Mouse (Mus musculus): ENCODE measurements around the gene Paox. TPM values are rescaled to one million over a fixed set of nuclear protein-coding genes. Genes with fewer than 3 reads are reported as not detected.

Paox gene
- total RNA-seq, 2 experiments from 2014 or later: 5.3 to 5.6 TPM

GRCm38 (mm10) chr7:140154218-140154927 lies 38.8 kb downstream of the Paox start, which contains the start of gene Sprn:
Gene Sprn (minus strand): TSS chr7:140154877.
- intact Hi-C loops (cut with DNase I): loop anchor here (5.0 kb wide), 1 partner anchor 673 kb away; no protein-coding TSS in a partner anchor
- peak; percentile 82 to 90 for DNase-seq (ENCODE audit: low spot score in 2 of 2)

- intact Hi-C loops (cut with DNase I): no loop called here
These were observed 44.8 kb downstream of the Paox start for GRCm38 (mm10) chr7:140160363-140160762.

GRCm38 (mm10) chr7:140164664-140165063 lies 49.1 kb downstream of the Paox start, which contains the start of gene Olfr522:
Gene Olfr522 (minus strand): TSS chr7:140164764.
- intact Hi-C loops (cut with DNase I): no loop called here
- DNase-seq (ENCODE audit: low spot score in 2 of 2): no peak

More at GRCm38 (mm10) chr7:140160363-140160762, 44.8 kb downstream of the Paox start:
- DNase-seq (ENCODE audit: low spot score in 2 of 2): no peak

DNA sequence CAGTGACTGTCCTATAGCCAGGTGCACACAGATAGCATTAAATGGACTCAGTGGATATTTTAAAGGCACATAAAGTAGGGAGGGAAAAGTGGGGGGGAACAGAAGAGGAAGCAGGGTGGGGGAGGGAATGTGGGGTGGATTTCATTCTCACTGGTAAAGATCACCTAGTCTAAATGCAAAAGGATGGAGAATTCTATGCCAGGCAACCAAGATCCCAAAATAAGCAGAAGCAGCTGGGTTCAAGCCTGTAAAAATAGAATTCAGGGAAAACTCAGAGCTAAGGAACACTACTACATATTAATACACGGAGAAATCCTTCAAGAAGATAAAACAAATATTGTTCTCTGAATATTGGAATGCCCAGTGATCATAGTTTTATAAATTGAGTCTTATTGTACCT lies 52.4 kb downstream of the Paox start:
- peak in 1 of 2 experiments; percentile 57 for DNase-seq (ENCODE audit: low spot score in 2 of 2)

DNA sequence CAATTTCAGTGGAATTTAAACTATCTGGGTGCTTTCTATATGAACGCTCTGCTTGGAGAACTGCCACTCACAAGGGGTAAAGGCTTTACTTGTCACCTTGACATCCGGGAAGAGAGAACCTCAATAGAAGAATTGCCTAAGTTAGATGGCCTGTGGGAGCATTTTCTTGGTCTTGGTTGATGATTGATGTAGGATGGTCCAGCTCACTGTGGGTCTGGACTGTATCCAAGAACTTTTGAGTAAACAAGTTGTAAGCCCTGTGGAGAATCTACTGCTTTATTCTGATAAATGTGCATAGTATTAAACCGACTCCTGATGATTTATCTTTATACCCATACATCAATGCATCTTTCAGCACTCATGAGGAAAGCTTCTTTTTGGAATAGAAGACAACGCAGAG lies 53.8 kb downstream of the Paox start:
- no peak for DNase-seq (ENCODE audit: low spot score in 2 of 2)
- intact Hi-C loops (cut with DNase I): no loop called here

More for the DNA sequence above, 52.4 kb downstream of the Paox start:
- intact Hi-C loops (cut with DNase I): no loop called here

DNA sequence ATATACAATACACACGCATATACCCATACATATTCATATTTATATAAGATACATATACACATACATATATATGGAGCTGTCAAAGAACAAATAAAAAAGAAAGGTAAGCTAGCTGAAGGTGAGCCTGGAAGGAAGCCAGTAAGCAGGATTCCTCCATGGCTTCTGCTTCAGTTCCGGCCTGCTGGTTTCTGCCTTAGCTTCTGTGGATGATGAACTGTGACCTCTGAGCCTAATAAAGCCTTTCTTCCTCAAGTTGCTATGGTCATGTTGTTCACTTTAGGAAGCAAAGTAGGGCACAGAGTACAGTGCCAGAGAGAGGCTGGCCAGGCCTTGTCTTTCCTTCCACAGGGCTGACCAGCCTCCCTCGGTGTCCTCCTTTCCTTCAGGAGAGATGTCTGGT lies 55.3 kb downstream of the Paox start:
- intact Hi-C loops (cut with DNase I): no loop called here
- no peak for DNase-seq (ENCODE audit: low spot score in 2 of 2)

DNA sequence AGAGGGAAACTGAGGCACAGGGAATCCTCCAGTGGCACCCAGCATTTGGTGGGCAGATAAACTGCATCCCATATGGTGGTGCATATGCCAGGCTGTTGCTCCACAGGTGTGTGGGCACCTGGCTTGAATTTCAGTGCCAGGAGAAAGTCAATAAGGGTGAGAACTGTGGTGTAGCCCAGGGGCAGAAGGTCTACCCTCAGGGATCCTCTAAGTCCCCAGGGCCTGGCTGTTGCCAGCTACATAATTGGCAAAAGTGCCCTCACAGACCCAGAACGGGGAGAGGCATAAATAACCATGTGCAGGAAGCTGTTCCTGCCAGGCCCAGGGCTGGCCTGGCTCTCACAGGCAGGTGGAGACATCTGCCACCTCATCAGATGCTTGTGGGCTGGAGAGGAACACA lies 57.3 kb downstream of the Paox start, which contains the start of gene Olfr523:
TSS of gene Olfr523 (plus strand) at position 282 of the 400 bp plus-strand sequence.
- intact Hi-C loops (cut with DNase I): no loop called here
- no peak for DNase-seq (ENCODE audit: low spot score in 2 of 2)

GRCm38 (mm10) chr7:140179176-140179575 lies 63.6 kb downstream of the Paox start:
- intact Hi-C loops (cut with DNase I): no loop called here

DNA sequence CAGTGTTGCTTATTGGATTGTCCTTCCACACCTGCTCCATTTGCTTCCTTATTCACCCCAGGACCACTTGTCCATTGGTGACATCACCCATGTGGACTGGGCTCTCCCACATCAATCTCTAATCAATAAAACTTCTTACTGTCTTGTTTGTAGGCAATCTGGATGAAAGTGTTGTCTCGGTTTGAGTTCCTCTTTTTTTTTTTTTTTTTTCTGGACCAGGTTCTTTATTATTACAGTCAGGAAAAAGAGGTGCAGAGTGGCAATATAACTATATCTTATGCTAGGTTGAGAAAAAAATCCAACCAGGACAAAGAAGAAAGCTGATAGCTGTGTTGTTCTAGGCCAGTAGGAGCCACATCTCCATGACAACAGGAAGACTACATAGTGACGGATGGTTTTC lies 65.1 kb downstream of the Paox start:
- intact Hi-C loops (cut with DNase I): no loop called here
- DNase-seq (ENCODE audit: low spot score in 2 of 2): no peak

More at GRCm38 (mm10) chr7:140179176-140179575, 63.6 kb downstream of the Paox start:
- no peak for DNase-seq (ENCODE audit: low spot score in 2 of 2)

DNA sequence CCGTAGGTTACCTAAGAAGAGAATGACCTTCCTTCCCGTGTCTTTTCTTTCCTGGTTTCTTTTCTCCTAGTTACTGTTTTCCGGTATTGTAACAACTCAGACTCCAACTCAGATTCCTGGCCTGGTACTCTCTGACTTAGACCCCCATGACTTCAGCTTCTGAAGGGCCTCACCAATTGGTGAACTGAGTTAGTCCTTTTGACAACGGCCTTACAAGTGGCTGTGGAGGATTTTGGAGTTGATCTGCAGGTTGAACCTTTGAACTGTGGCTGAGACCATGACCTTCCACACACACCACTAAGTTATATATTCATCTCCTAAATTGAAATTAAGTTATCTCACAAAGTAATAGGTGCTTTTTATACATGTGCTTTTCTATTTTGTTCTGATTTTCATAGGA lies 68.6 kb downstream of the Paox start:
- DNase-seq (ENCODE audit: low spot score in 2 of 2): no peak
- intact Hi-C loops (cut with DNase I): no loop called here

Other genes starting within 250 kb of the Paox start
- gene Kndc1, start 221.1 kb upstream of the Paox start, total RNA-seq (2021): 10 to 100 TPM; 41.1 to 52.5 TPM
- gene Utf1, start 172.0 kb upstream of the Paox start, total RNA-seq (2021): not detected
- under 1 TPM; 0.79 to 0.89 TPM for gene 6430531B16Rik, start 137.0 kb upstream of the Paox start, total RNA-seq (2021)
- gene Adam8, start 123.2 kb upstream of the Paox start, total RNA-seq (2021): 1 to 10 TPM; 1.3 to 2.0 TPM
- gene Zfp511, start 79.4 kb upstream of the Paox start, total RNA-seq (2021): 10 to 100 TPM; 18.8 to 25.9 TPM
- gene Tubgcp2, start 79.1 kb upstream of the Paox start, total RNA-seq (2021): 10 to 100 TPM; 38.2 to 38.4 TPM
- under 1 TPM; 0.29 to 0.30 TPM for gene Msx3, start 66.7 kb upstream of the Paox start, total RNA-seq (2021)
- 100 to 1,000 TPM; 181 to 224 TPM for gene Caly, start 33.3 kb upstream of the Paox start, total RNA-seq (2021)
- not detected for gene Prap1, start 22.4 kb upstream of the Paox start, total RNA-seq (2021)
- 10 to 100 TPM; 36.4 to 40.8 TPM for gene Fuom, start 13.4 kb upstream of the Paox start, total RNA-seq (2021)
- 10 to 100 TPM; 49.1 to 55.7 TPM for gene Echs1, start 677 bp downstream of the Paox start, total RNA-seq (2021)
- 10 to 100 TPM; 19.5 to 21.8 TPM for gene Mtg1, start 21.8 kb downstream of the Paox start, total RNA-seq (2021)
- gene Sprn, start 39.1 kb downstream of the Paox start, total RNA-seq (2021): 100 to 1,000 TPM; 213 to 214 TPM
- not detected for gene Olfr522, start 49.0 kb downstream of the Paox start, total RNA-seq (2021)
- under 1 TPM in 1 of 2 experiments, not detected in 1; 0.11 TPM for gene Olfr523, start 57.4 kb downstream of the Paox start, total RNA-seq (2021)
- not detected for gene Olfr524, start 90.2 kb downstream of the Paox start, total RNA-seq (2021)
- gene Cd163l1, start 102.5 kb downstream of the Paox start, total RNA-seq (2021): under 1 TPM in 1 of 2 experiments, not detected in 1; 0.18 TPM
- not detected for gene 5830411N06Rik, start 131.5 kb downstream of the Paox start, total RNA-seq (2021)
- not detected for gene Olfr525, start 205.1 kb downstream of the Paox start, total RNA-seq (2021)
- gene Olfr527, start 218.2 kb downstream of the Paox start, total RNA-seq (2021): not detected
- gene Olfr60, start 245.9 kb downstream of the Paox start, total RNA-seq (2021): not detected